Mouse (Mus musculus): Measurements from ENCODE around the gene Cfap97d2.

The Cfap97d2 gene

GRCm38 (mm10) chr8:13705668-13706067 lies at the start of gene Cfap97d2:
Gene Cfap97d2 (plus strand): TSS chr8:13705889.
- peak; percentile 28 for DNase-seq (ENCODE audit: low read depth, low spot score)

- no peak for DNase-seq (ENCODE audit: low read depth, low spot score)
Measured at GRCm38 (mm10) chr8:13657479-13657878, 48.2 kb upstream of the Cfap97d2 start.

- no peak for DNase-seq (ENCODE audit: low read depth, low spot score)
Measured at GRCm38 (mm10) chr8:13660323-13660722, 45.4 kb upstream of the Cfap97d2 start.

- DNase-seq (ENCODE audit: low read depth, low spot score) = no peak
Measured at GRCm38 (mm10) chr8:13664711-13665210, 40.9 kb upstream of the Cfap97d2 start.

- DNase-seq (ENCODE audit: low read depth, low spot score) = no peak
Measured at GRCm38 (mm10) chr8:13665538-13665937, 40.2 kb upstream of the Cfap97d2 start.

GRCm38 (mm10) chr8:13665944-13666343 lies 39.7 kb upstream of the Cfap97d2 start:
- DNase-seq (ENCODE audit: low read depth, low spot score) = no peak

GRCm38 (mm10) chr8:13667917-13668316 lies 37.8 kb upstream of the Cfap97d2 start:
- peak; percentile 25 for DNase-seq (ENCODE audit: low read depth, low spot score)

- no peak for DNase-seq (ENCODE audit: low read depth, low spot score)
Measured at GRCm38 (mm10) chr8:13668367-13668766, 37.3 kb upstream of the Cfap97d2 start.

- DNase-seq (ENCODE audit: low read depth, low spot score) = no peak
Measured at GRCm38 (mm10) chr8:13670011-13670471, 35.6 kb upstream of the Cfap97d2 start.

GRCm38 (mm10) chr8:13671246-13672003 lies 34.3 kb upstream of the Cfap97d2 start:
- DNase-seq (ENCODE audit: low read depth, low spot score) = peak; percentile 66

GRCm38 (mm10) chr8:13673215-13673614 lies 32.5 kb upstream of the Cfap97d2 start:
- peak; percentile 79 for DNase-seq (ENCODE audit: low read depth, low spot score)

- DNase-seq (ENCODE audit: low read depth, low spot score) = peak; percentile 87
Measured at GRCm38 (mm10) chr8:13674294-13675010, 31.2 kb upstream of the Cfap97d2 start.

- peak; percentile 79 for DNase-seq (ENCODE audit: low read depth, low spot score)
Measured at GRCm38 (mm10) chr8:13675121-13675520, 30.6 kb upstream of the Cfap97d2 start.

- DNase-seq (ENCODE audit: low read depth, low spot score) = no peak
Measured at GRCm38 (mm10) chr8:13675524-13675923, 30.2 kb upstream of the Cfap97d2 start.

- peak; percentile 76 for DNase-seq (ENCODE audit: low read depth, low spot score)
Measured at GRCm38 (mm10) chr8:13676302-13676700, 29.4 kb upstream of the Cfap97d2 start.

- peak; percentile 81 for DNase-seq (ENCODE audit: low read depth, low spot score)
Measured at GRCm38 (mm10) chr8:13676701-13677412, 28.8 kb upstream of the Cfap97d2 start.

- DNase-seq (ENCODE audit: low read depth, low spot score) = peak; percentile 97
Measured at GRCm38 (mm10) chr8:13677413-13677883, 28.2 kb upstream of the Cfap97d2 start, which contains the start of gene Rasa3. Gene Rasa3 (minus strand): TSS chr8:13677603.

GRCm38 (mm10) chr8:13678182-13678581 lies 27.5 kb upstream of the Cfap97d2 start:
- peak; percentile 84 for DNase-seq (ENCODE audit: low read depth, low spot score)

- no peak for DNase-seq (ENCODE audit: low read depth, low spot score)
Measured at GRCm38 (mm10) chr8:13684131-13684530, 21.6 kb upstream of the Cfap97d2 start.

- DNase-seq (ENCODE audit: low read depth, low spot score) = peak; percentile 77
Measured at GRCm38 (mm10) chr8:13685674-13686314, 19.9 kb upstream of the Cfap97d2 start.

- no peak for DNase-seq (ENCODE audit: low read depth, low spot score)
Measured at GRCm38 (mm10) chr8:13686426-13686825, 19.3 kb upstream of the Cfap97d2 start.
